Mouse (Mus musculus): ENCODE measurements around the gene Ccdc85b. TPM values are rescaled to one million over a fixed set of nuclear protein-coding genes. Genes with fewer than 3 reads are reported as not detected.
A peak's percentile ranks its signal among the peaks of the same experiment; 100 is the strongest.

Ccdc85b gene
- polyA plus RNA-seq, 1 experiment = 30.5 TPM

DNA sequence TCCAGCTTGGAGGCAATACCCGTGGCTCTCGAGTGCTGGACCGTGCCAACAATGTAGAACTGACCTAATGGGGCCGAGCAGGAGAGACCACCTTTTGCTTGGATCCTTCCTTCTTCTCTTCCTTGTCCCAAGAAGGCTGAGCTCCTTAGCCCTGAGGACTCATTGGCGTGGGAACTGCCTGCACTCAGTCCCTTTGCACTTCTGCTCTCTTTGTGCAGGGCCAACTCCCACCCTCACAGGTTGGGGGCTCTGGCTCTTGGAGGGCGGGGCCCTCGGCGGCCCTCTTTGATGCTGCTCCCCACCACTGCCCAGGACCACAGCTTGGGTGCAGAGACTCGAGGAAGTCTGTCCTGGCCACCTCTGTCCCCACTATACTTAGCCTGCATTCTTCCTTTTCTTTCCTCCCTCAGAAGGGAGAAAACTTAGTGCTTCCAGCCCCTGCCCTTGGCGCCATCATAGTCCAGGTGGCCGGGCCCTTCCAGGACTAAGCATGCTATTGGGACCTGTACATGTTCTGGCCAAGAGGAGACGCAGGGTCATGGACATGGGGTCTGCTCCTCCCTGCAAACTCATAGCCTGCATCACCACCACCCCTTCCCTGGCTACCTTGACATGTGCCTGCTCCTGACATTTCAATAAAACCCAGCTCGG, 30.9 kb downstream of the Ccdc85b start:
- Histone ChIP-seq H3K79me2 (ENCODE audit: control insufficient read depth, insufficient read depth) (peaks cover 67% of the 10 kb centered on the region), H3K27me3 (ENCODE audit: control insufficient read depth, insufficient read depth, insufficient read length) (no peaks in the 10 kb centered on the region), H3ac (ENCODE audit: control insufficient read depth, insufficient read length, low read depth) (peak overlapping the region; percentile 33), H3K4me3 (ENCODE audit: insufficient read depth, poor library complexity, severe bottlenecking) (peak overlapping the region; percentile 95), H3K36me3 (ENCODE audit: control insufficient read depth, insufficient read depth) (peaks cover 32% of the 10 kb centered on the region), H3K79me3 (ENCODE audit: low read depth) (peaks cover 36% of the 10 kb centered on the region)
- TF ChIP-seq FOSL1 (IDR thresholded peaks at IDR 0.05; ENCODE audit: insufficient read depth, low read length, poor library complexity, severe bottlenecking) (no peak), USF1 (IDR thresholded peaks at IDR 0.05; ENCODE audit: low read depth) (no peak), CEBPB (IDR thresholded peaks at IDR 0.05; ENCODE audit: low read depth) (no peak), MYOD1 (IDR thresholded peaks at IDR 0.05; ENCODE audit: control insufficient read depth, insufficient read length, low read depth) (no peak), CTCF (IDR thresholded peaks at IDR 0.05; ENCODE audit: control insufficient read depth, insufficient read depth, insufficient read length) (no peak), MAX (IDR thresholded peaks at IDR 0.05) (no peak), MYOG (IDR thresholded peaks at IDR 0.05; ENCODE audit: control insufficient read depth, extremely low read depth, insufficient read length) (no peak)

GRCm38 (mm10) chr19:5425906-5426565, 31.7 kb downstream of the Ccdc85b start:
- Histone ChIP-seq H3K4me3 (ENCODE audit: insufficient read depth, poor library complexity, severe bottlenecking) (peak overlapping the region; percentile 95), H3K79me2 (ENCODE audit: control insufficient read depth, insufficient read depth) (peaks cover 68% of the 10 kb centered on the region), H3K36me3 (ENCODE audit: control insufficient read depth, insufficient read depth) (peaks cover 39% of the 10 kb centered on the region), H3ac (ENCODE audit: control insufficient read depth, insufficient read length, low read depth) (peak overlapping the region; percentile 67), H3K79me3 (ENCODE audit: low read depth) (peaks cover 36% of the 10 kb centered on the region), H3K27me3 (ENCODE audit: control insufficient read depth, insufficient read depth, insufficient read length) (no peaks in the 10 kb centered on the region)
- TF ChIP-seq CEBPB (IDR thresholded peaks at IDR 0.05; ENCODE audit: low read depth) (no peak), MAX (IDR thresholded peaks at IDR 0.05) (no peak), CTCF (IDR thresholded peaks at IDR 0.05; ENCODE audit: control insufficient read depth, insufficient read depth, insufficient read length) (no peak)

DNA sequence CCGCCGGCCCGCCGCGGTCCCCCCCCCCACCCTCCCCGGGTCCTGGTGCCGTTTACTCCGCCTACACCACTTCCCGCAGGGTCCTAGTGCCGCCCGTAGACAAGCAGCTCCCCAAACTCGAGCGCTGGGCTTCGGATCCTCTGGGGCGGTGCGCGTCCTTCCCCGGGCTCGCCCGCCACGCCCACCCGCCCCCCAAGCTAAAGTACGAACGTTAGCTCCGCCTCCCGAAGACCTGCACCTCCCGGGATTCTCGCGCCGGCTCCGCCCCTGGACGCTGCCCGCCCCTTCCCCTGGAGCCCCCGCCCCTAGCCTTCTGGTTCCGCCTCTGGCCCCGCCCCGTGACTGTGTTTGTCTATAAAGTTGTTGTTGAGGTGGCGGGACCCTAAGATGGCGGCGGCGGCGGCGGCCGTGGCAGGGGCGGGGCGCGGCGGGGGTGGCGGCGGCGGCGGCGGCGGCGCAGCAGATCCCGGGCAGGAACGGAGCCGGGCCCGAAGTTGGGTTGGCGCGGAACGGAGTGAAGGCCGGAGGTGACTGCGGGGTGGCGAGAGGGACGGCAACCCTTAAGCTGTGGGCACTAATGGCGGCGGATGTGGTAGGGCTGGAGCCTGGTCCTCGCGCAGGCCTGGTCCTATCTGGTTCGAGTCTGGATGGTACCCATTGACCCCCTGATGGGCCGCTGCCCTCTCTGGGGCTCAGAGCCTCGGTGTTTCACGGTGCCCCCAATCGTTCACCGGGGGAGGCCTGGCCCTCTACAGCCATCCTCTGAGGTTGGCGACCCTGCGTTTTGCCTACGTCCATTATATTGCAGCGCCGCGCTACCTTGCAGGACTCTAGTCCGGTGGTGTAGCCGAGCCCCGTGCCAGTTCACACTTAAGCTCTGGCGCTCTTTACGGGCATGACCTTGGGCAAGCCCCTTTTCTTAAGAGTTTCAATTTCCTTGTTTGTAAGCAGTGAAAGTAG, 32.6 kb downstream of the Ccdc85b start, which contains the start of the genes Drap1 and AI837181:
TSS of gene Drap1 (minus strand) at position 198 of the 960 bp plus-strand sequence.
TSS of gene AI837181 (plus strand) at position 363 of the 960 bp plus-strand sequence.
- H3K79me3 ChIP-seq (ENCODE audit: low read depth) = peaks cover 36% of the 10 kb centered on the region
- H3K4me3 ChIP-seq (ENCODE audit: insufficient read depth, poor library complexity, severe bottlenecking) = peak within 1 kb of the TSS; percentile 95
- H3K79me2 ChIP-seq (ENCODE audit: control insufficient read depth, insufficient read depth) = peaks cover 68% of the 10 kb centered on the region
- H3K36me3 ChIP-seq (ENCODE audit: control insufficient read depth, insufficient read depth) = peaks cover 47% of the 10 kb centered on the region
- TF ChIP-seq MYOD1 (IDR thresholded peaks at IDR 0.05; ENCODE audit: control insufficient read depth, insufficient read length, low read depth) (no peak), MAX (IDR thresholded peaks at IDR 0.05) (no peak), CEBPB (IDR thresholded peaks at IDR 0.05; ENCODE audit: low read depth) (no peak), MYOG (IDR thresholded peaks at IDR 0.05; ENCODE audit: control insufficient read depth, extremely low read depth, insufficient read length) (no peak), FOSL1 (IDR thresholded peaks at IDR 0.05; ENCODE audit: insufficient read depth, low read length, poor library complexity, severe bottlenecking) (no peak), USF1 (IDR thresholded peaks at IDR 0.05; ENCODE audit: low read depth) (no peak), CTCF (IDR thresholded peaks at IDR 0.05; ENCODE audit: control insufficient read depth, insufficient read depth, insufficient read length) (no peak)
- no peaks in the 10 kb centered on the region for H3K27me3 ChIP-seq (ENCODE audit: control insufficient read depth, insufficient read depth, insufficient read length)
- peak within 1 kb of the TSS; percentile 94 for H3ac ChIP-seq (ENCODE audit: control insufficient read depth, insufficient read length, low read depth)

- Histone ChIP-seq H3K36me3 (ENCODE audit: control insufficient read depth, insufficient read depth) (peaks cover 47% of the 10 kb centered on the region), H3K27me3 (ENCODE audit: control insufficient read depth, insufficient read depth, insufficient read length) (no peaks in the 10 kb centered on the region), H3K79me3 (ENCODE audit: low read depth) (peaks cover 36% of the 10 kb centered on the region), H3ac (ENCODE audit: control insufficient read depth, insufficient read length, low read depth) (peak overlapping the region; percentile 94), H3K79me2 (ENCODE audit: control insufficient read depth, insufficient read depth) (peaks cover 68% of the 10 kb centered on the region), H3K4me3 (ENCODE audit: insufficient read depth, poor library complexity, severe bottlenecking) (peak overlapping the region; percentile 76)
- TF ChIP-seq MYOG (IDR thresholded peaks at IDR 0.05; ENCODE audit: control insufficient read depth, extremely low read depth, insufficient read length) = no peak
- TF ChIP-seq FOSL1 (IDR thresholded peaks at IDR 0.05; ENCODE audit: insufficient read depth, low read length, poor library complexity, severe bottlenecking) = no peak
- no peak for TF ChIP-seq CTCF (IDR thresholded peaks at IDR 0.05; ENCODE audit: control insufficient read depth, insufficient read depth, insufficient read length)
- TF ChIP-seq MYOD1 (IDR thresholded peaks at IDR 0.05; ENCODE audit: control insufficient read depth, insufficient read length, low read depth) = no peak
- TF ChIP-seq MAX (IDR thresholded peaks at IDR 0.05) = no peak
- no peak for TF ChIP-seq USF1 (IDR thresholded peaks at IDR 0.05; ENCODE audit: low read depth)
- TF ChIP-seq CEBPB (IDR thresholded peaks at IDR 0.05; ENCODE audit: low read depth) = no peak
Observed at GRCm38 (mm10) chr19:5424092-5424781, 33.5 kb downstream of the Ccdc85b start.

DNA sequence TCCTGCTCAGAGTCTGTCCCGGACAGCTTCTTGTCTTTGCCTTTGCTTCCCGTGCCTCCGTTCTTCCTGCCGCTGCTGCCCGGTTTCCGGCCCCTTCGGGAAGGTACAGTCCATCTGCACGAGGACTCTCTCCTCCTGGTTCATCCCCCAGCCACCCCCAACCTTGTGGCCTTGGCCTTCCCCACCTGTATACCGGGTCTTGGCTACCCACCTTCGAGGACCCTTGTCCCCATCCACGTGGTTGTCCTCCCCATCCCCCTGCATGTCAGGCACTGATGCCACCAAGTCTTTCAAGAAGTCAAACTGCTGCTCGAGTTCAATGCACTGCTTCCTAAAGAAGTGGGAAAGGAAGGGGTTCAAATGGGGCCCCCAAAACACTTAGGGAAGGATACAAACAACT, 34.1 kb downstream of the Ccdc85b start:
- H3K27me3 ChIP-seq (ENCODE audit: control insufficient read depth, insufficient read depth, insufficient read length) = no peaks in the 10 kb centered on the region
- peak overlapping the region; percentile 94 for H3ac ChIP-seq (ENCODE audit: control insufficient read depth, insufficient read length, low read depth)
- H3K79me2 ChIP-seq (ENCODE audit: control insufficient read depth, insufficient read depth) = peaks cover 65% of the 10 kb centered on the region
- peaks cover 36% of the 10 kb centered on the region for H3K79me3 ChIP-seq (ENCODE audit: low read depth)
- peak overlapping the region; percentile 76 for H3K4me3 ChIP-seq (ENCODE audit: insufficient read depth, poor library complexity, severe bottlenecking)
- H3K36me3 ChIP-seq (ENCODE audit: control insufficient read depth, insufficient read depth) = peaks cover 47% of the 10 kb centered on the region
- TF ChIP-seq CEBPB (IDR thresholded peaks at IDR 0.05; ENCODE audit: low read depth) = no peak
- no peak for TF ChIP-seq USF1 (IDR thresholded peaks at IDR 0.05; ENCODE audit: low read depth)
- TF ChIP-seq MYOG (IDR thresholded peaks at IDR 0.05; ENCODE audit: control insufficient read depth, extremely low read depth, insufficient read length) = no peak
- TF ChIP-seq FOSL1 (IDR thresholded peaks at IDR 0.05; ENCODE audit: insufficient read depth, low read length, poor library complexity, severe bottlenecking) = no peak
- no peak for TF ChIP-seq MYOD1 (IDR thresholded peaks at IDR 0.05; ENCODE audit: control insufficient read depth, insufficient read length, low read depth)
- TF ChIP-seq CTCF (IDR thresholded peaks at IDR 0.05; ENCODE audit: control insufficient read depth, insufficient read depth, insufficient read length) = no peak
- no peak for TF ChIP-seq MAX (IDR thresholded peaks at IDR 0.05)

Data from C2C12 (cell line).